Mouse (Mus musculus): ENCODE data around the gene Mcm7.

GRCm38 (mm10) chr5:138195463-138195862 is 23.2 kb upstream of the Mcm7 start:
- TF ChIP-seq CTCF (IDR thresholded peaks at IDR 0.05) (no peak), EP300 (IDR thresholded peaks at IDR 0.05) (no peak)

All from lung, postnatal 0 days (tissue).